ENCODE assay signal across 14 mouse cellular contexts in genomic region chr12:25180861-25181260, GRCm38 (mm10).
A peak's percentile ranks its signal among the peaks of the same experiment; 100 is the strongest.
DNase-seq lines count a peak whose midpoint lies in the region; ATAC-seq and TF ChIP-seq lines count a peak whose summit lies in the region.
"Had no signal": no experiment of that assay in that cellular context is flagged by ENCODE, and none has a peak within 500 bp of the region (broad histone marks: within the 10 kb centered on the region; RNA-seq: fewer than 3 reads in every experiment).

No protein-coding gene starts in this region.

- ATAC-seq in heart, postnatal 0 days (ENCODE audit: insufficient read depth, low read depth) = no peak
- no peak for ATAC-seq in lung, embryonic 15.5 days (ENCODE audit: borderline replicate concordance, extremely low read depth, low FRiP score, low TSS enrichment)
- no peak for ATAC-seq in G1E (ENCODE audit: extremely low read depth, insufficient number of reproducible peaks, low FRiP score, poor library complexity, severe bottlenecking)

- intact Hi-C loops in heart, postnatal 25 days (cut with DNase I) = no loop called here

- H3K27me3 ChIP-seq in heart, postnatal 0 days (ENCODE audit: control insufficient read depth, insufficient read depth, low read length) = no peaks in the 10 kb centered on the region
- H3K27me3 ChIP-seq in lung, embryonic 15.5 days = no peaks in the 10 kb centered on the region
- no peaks in the 10 kb centered on the region for H3K27me3 ChIP-seq in G1E (ENCODE audit: insufficient read depth, low read length)
- no peaks in the 10 kb centered on the region for H3K27me3 ChIP-seq in myocyte (ENCODE audit: control insufficient read depth, insufficient read depth, insufficient read length)
- H3K27me3 ChIP-seq: limb, embryonic 15.5 days; midbrain, embryonic 12.5 days; neural tube, embryonic 12.5 days had no signal

- H3K36me3 ChIP-seq in heart, postnatal 0 days (replicated peaks; ENCODE audit: control insufficient read depth, insufficient read depth, low read length) = no peaks in the 10 kb centered on the region
- H3K36me3 ChIP-seq in lung, embryonic 15.5 days = no peaks in the 10 kb centered on the region
- H3K36me3 ChIP-seq in G1E (replicated peaks) (no peaks in the 10 kb centered on the region), myocyte (ENCODE audit: control insufficient read depth, insufficient read depth) (no peaks in the 10 kb centered on the region)
- H3K36me3 ChIP-seq: limb, embryonic 15.5 days; midbrain, embryonic 12.5 days; neural tube, embryonic 12.5 days had no signal

- H3K4me3 ChIP-seq in heart, postnatal 0 days (ENCODE audit: low read depth, low read length) = no peak overlapping the region
- H3K4me3 ChIP-seq in lung, embryonic 15.5 days = no peak overlapping the region
- H3K4me3 ChIP-seq in G1E (ENCODE audit: low read depth, low read length) = no peak overlapping the region
- H3K4me3 ChIP-seq in myocyte = no peak overlapping the region
- H3K4me3 ChIP-seq: limb, embryonic 15.5 days; midbrain, embryonic 12.5 days; neural tube, embryonic 12.5 days had no signal

- no peak overlapping the region for H3ac ChIP-seq in myocyte (ENCODE audit: control insufficient read depth, insufficient read length)

- 83% methylated on average over 1 of the region's 1 CpGs for WGBS in heart, postnatal 0 days
- WGBS in lung, embryonic 15.5 days = 83% methylated on average over 1 of the region's 1 CpGs

- no peak for TF ChIP-seq POLR2A in myocyte (IDR thresholded peaks at IDR 0.05; ENCODE audit: insufficient read length, low read depth)

- no peak overlapping the region for H3K27ac ChIP-seq in heart, postnatal 0 days (ENCODE audit: low read depth)
- H3K27ac ChIP-seq in lung, embryonic 15.5 days = peak overlapping the region; percentile 37; the same call in 1 of the 2 replicates
- H3K27ac ChIP-seq: limb, embryonic 15.5 days; midbrain, embryonic 12.5 days; neural tube, embryonic 12.5 days had no signal

- no peak overlapping the region for H3K9ac ChIP-seq in heart, postnatal 0 days (replicated peaks; ENCODE audit: low read depth, low read length)
- no peak overlapping the region for H3K9ac ChIP-seq in lung, embryonic 15.5 days
- H3K9ac ChIP-seq: limb, embryonic 15.5 days; midbrain, embryonic 12.5 days; neural tube, embryonic 12.5 days had no signal

- TF ChIP-seq EP300 in heart, postnatal 0 days (IDR thresholded peaks at IDR 0.05; ENCODE audit: low read depth) = no peak

- DNase-seq in heart, postnatal 0 days (ENCODE audit: low spot score) = no peak
- DNase-seq in heart, postnatal 25 days (ENCODE audit: low spot score) = no peak
- DNase-seq in lung, adult 18-20 months = no peak
- DNase-seq in G1E (ENCODE audit: low spot score) = no peak
- no peak for DNase-seq in adrenal gland, postnatal 36 days
- no peak for DNase-seq in cerebellum, adult 9-10 months
- DNase-seq: heart, postnatal 36 days; kidney, adult 9 months; thymus, postnatal 36 days had no signal

- peak; percentile 9; the same call in 1 of the 2 replicates for TF ChIP-seq CTCF in heart, postnatal 0 days (IDR thresholded peaks at IDR 0.05; ENCODE audit: low read depth)
- 0 out of 2 replicates have a peak, but pooled peaks have one; percentile 9 for TF ChIP-seq CTCF in G1E (IDR thresholded peaks at IDR 0.05; ENCODE audit: low read depth, low read length)

- H3K79me2 ChIP-seq in myocyte (ENCODE audit: control insufficient read depth, insufficient read depth) = no peaks in the 10 kb centered on the region

- H3K4me1 ChIP-seq in heart, postnatal 0 days (ENCODE audit: control insufficient read depth, insufficient read depth) = no peaks in the 10 kb centered on the region
- H3K4me1 ChIP-seq in lung, embryonic 15.5 days = 0 out of 2 replicates have a peak, but pooled peaks cover 5% of the 10 kb centered on the region
- H3K4me1 ChIP-seq in G1E (ENCODE audit: insufficient read depth, low read depth, low read length) = no peaks in the 10 kb centered on the region
- H3K4me1 ChIP-seq: midbrain, embryonic 12.5 days; neural tube, embryonic 12.5 days had no signal

- no peak overlapping the region for H3K4me2 ChIP-seq in heart, postnatal 0 days (ENCODE audit: low read depth, low read length)
- no peak overlapping the region for H3K4me2 ChIP-seq in lung, embryonic 15.5 days
- H3K4me2 ChIP-seq in myocyte (ENCODE audit: low read depth) = peak overlapping the region; percentile 39
- H3K4me2 ChIP-seq: limb, embryonic 15.5 days; midbrain, embryonic 12.5 days; neural tube, embryonic 12.5 days had no signal

- no peaks in the 10 kb centered on the region for H3K9me3 ChIP-seq in heart, postnatal 0 days (replicated peaks; ENCODE audit: control insufficient read depth, low read length)
- H3K9me3 ChIP-seq in lung, embryonic 15.5 days = no peaks in the 10 kb centered on the region
- peaks cover 65% of the 10 kb centered on the region for H3K9me3 ChIP-seq in G1E (replicated peaks)
- H3K9me3 ChIP-seq: limb, embryonic 15.5 days; neural tube, embryonic 12.5 days had no signal

TF ChIP-seq in myocyte, 11 proteins besides CTCF, POLR2A, EP300 and RAD21:
- no peak for TF ChIP-seq CEBPB (IDR thresholded peaks at IDR 0.05; ENCODE audit: insufficient read depth, poor library complexity, severe bottlenecking)
